Mouse (Mus musculus): ENCODE measurements around the gene Kank1. TPM values are rescaled to one million over a fixed set of nuclear protein-coding genes. Genes with fewer than 3 reads are reported as not detected.

Kank1 gene
- 19.3 and 19.6 TPM in 2 replicates for polyA plus RNA-seq (2016; fragmentation: Nextera tagmentation; extraction: Ambion mirVana)

DNA sequence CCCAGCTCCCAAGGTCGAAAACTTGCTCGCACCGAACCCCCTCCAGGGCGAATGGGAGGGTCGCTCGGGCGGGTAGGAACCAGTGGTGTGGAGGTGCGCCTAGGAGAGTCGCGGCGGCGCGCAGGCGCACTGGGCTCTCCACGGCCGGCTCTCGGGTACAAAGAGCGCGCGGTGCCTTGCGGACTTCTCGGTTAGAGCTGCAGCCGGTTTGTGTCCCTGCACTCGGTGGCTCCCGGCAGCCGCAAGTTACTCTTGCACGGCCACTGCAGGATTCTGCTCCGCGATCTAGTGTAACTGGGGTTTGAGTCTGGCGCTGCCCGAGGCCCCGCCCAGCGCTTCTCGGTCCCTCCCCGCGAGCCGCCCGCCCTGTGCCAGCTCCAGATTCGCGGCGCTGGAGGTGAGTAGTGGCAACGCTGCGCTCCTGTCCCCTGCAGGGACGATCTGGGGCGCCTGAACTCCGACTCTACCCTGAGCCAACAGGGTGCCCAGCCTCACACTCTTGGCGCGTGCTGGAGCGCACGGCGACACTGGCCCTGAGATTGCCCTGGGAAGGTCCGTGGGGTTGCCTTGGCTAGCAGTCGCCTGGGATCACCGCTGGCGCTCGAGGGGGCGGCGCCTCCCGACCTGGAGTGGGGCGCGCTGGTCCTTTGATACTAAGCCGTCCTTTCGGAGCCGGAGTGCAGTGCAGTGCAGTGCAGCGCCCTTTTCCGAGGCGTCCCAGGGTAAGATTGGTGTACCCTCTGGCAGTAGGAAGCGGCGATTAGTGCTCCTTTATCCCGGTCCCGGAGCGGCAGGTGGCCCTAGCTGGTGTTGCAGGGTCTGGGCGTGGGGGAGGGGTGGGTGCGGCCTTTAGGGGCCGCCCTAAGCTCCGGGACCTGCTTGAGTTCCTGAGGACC lies at the start of gene Kank1:
TSS of gene Kank1 (plus strand) at position 380 of the 896 bp plus-strand sequence.
- H3K27me3 ChIP-seq (ENCODE audit: poor library complexity, severe bottlenecking) = peaks cover 50% of the 10 kb centered on the region
- H3K9me3 ChIP-seq = no peaks in the 10 kb centered on the region
- under 1% methylated on average over 76 of the region's 76 CpGs for WGBS
- H3K4me3 ChIP-seq = peak within 1 kb of the TSS; percentile 81
- H3K27ac ChIP-seq = peak within 1 kb of the TSS; percentile 92
- peaks cover 49% of the 10 kb centered on the region for H3K4me1 ChIP-seq
- no peaks in the 10 kb centered on the region for H3K36me3 ChIP-seq (replicated peaks)
- peak; percentile 82 for DNase-seq (ENCODE audit: extremely low spot score, low spot score)

GRCm38 (mm10) chr19:25187681-25188080 lies 49.1 kb upstream of the Kank1 start:
- Histone ChIP-seq H3K27ac (no peak overlapping the region), H3K4me1 (peaks cover 12% of the 10 kb centered on the region), H3K27me3 (ENCODE audit: poor library complexity, severe bottlenecking) (no peaks in the 10 kb centered on the region), H3K4me3 (no peak overlapping the region), H3K36me3 (replicated peaks) (no peaks in the 10 kb centered on the region), H3K9me3 (no peaks in the 10 kb centered on the region)
- no peak for DNase-seq (ENCODE audit: extremely low spot score, low spot score)
- WGBS = 85% methylated on average over 18 of the region's 18 CpGs

DNA sequence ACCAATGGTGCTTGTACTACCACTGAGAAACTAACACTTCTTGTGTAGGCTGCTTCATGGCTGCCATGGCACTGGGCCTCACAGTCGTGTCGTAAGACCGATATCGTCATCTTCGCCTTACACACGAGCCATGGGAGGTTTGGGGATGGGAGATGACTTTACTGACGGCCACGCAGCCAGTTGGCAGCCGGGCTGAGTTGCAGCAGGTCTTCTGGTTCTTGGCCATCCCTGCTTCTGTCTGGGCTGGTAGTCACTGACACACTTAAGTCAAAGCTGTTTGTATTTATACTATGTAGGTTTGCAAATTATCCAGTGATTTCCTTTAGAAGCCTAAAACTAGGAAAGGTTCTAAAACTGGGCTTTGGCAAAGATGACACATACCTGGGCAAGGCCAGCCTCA lies 43.0 kb upstream of the Kank1 start:
- no peak for DNase-seq (ENCODE audit: extremely low spot score, low spot score)

GRCm38 (mm10) chr19:25200081-25200860 lies 36.5 kb upstream of the Kank1 start:
- H3K27ac ChIP-seq = peak overlapping the region; percentile 37; the same call in 1 of the 2 replicates

More for the DNA sequence above, 43.0 kb upstream of the Kank1 start:
- Histone ChIP-seq H3K27me3 (ENCODE audit: poor library complexity, severe bottlenecking) (no peaks in the 10 kb centered on the region), H3K27ac (no peak overlapping the region), H3K9me3 (no peaks in the 10 kb centered on the region), H3K36me3 (replicated peaks) (no peaks in the 10 kb centered on the region), H3K4me1 (peaks cover 8% of the 10 kb centered on the region; the same call in 1 of the 2 replicates), H3K4me3 (no peak overlapping the region)
- WGBS = 94% methylated on average over 9 of the region's 9 CpGs

GRCm38 (mm10) chr19:25203077-25203476 lies 33.7 kb upstream of the Kank1 start:
- Histone ChIP-seq H3K27ac (no peak overlapping the region), H3K4me1 (peaks cover 34% of the 10 kb centered on the region), H3K27me3 (ENCODE audit: poor library complexity, severe bottlenecking) (peaks cover 13% of the 10 kb centered on the region), H3K9me3 (no peaks in the 10 kb centered on the region), H3K4me3 (no peak overlapping the region), H3K36me3 (replicated peaks) (no peaks in the 10 kb centered on the region)
- 84% methylated on average over 12 of the region's 12 CpGs for WGBS
- no peak for DNase-seq (ENCODE audit: extremely low spot score, low spot score)

More at GRCm38 (mm10) chr19:25200081-25200860, 36.5 kb upstream of the Kank1 start:
- Histone ChIP-seq H3K4me3 (no peak overlapping the region), H3K27me3 (ENCODE audit: poor library complexity, severe bottlenecking) (no peaks in the 10 kb centered on the region), H3K36me3 (replicated peaks) (no peaks in the 10 kb centered on the region), H3K4me1 (peaks cover 21% of the 10 kb centered on the region), H3K9me3 (no peaks in the 10 kb centered on the region)
- DNase-seq (ENCODE audit: extremely low spot score, low spot score) = no peak
- WGBS = 86% methylated on average over 13 of the region's 13 CpGs

GRCm38 (mm10) chr19:25206969-25207368 lies 29.8 kb upstream of the Kank1 start:
- no peak overlapping the region for H3K4me3 ChIP-seq
- H3K4me1 ChIP-seq = peaks cover 28% of the 10 kb centered on the region
- peaks cover 32% of the 10 kb centered on the region for H3K27me3 ChIP-seq (ENCODE audit: poor library complexity, severe bottlenecking)
- no peak for DNase-seq (ENCODE audit: extremely low spot score, low spot score)
- no peaks in the 10 kb centered on the region for H3K9me3 ChIP-seq
- no peak overlapping the region for H3K27ac ChIP-seq
- no peaks in the 10 kb centered on the region for H3K36me3 ChIP-seq (replicated peaks)
- 68% methylated on average over 12 of the region's 12 CpGs for WGBS

GRCm38 (mm10) chr19:25207731-25208361 lies 28.9 kb upstream of the Kank1 start:
- no peaks in the 10 kb centered on the region for H3K36me3 ChIP-seq (replicated peaks)
- H3K27me3 ChIP-seq (ENCODE audit: poor library complexity, severe bottlenecking) = peaks cover 32% of the 10 kb centered on the region
- H3K9me3 ChIP-seq = no peaks in the 10 kb centered on the region; the same call in 1 of the 2 replicates
- WGBS = 7% methylated on average over 23 of the region's 23 CpGs
- peaks cover 28% of the 10 kb centered on the region for H3K4me1 ChIP-seq
- DNase-seq (ENCODE audit: extremely low spot score, low spot score) = peak; percentile 61
- peak overlapping the region; percentile 84 for H3K27ac ChIP-seq
- H3K4me3 ChIP-seq = peak overlapping the region; percentile 42

GRCm38 (mm10) chr19:25208596-25209110 lies 28.1 kb upstream of the Kank1 start:
- Histone ChIP-seq H3K36me3 (replicated peaks) (no peaks in the 10 kb centered on the region), H3K27ac (peak overlapping the region; percentile 84), H3K27me3 (ENCODE audit: poor library complexity, severe bottlenecking) (peaks cover 32% of the 10 kb centered on the region), H3K9me3 (peaks cover 7% of the 10 kb centered on the region), H3K4me3 (peak overlapping the region; percentile 42; the same call in 1 of the 2 replicates), H3K4me1 (peaks cover 28% of the 10 kb centered on the region)
- 52% methylated on average over 11 of the region's 11 CpGs for WGBS
- peak; percentile 20 for DNase-seq (ENCODE audit: extremely low spot score, low spot score)

- H3K9me3 ChIP-seq = no peaks in the 10 kb centered on the region
- 85% methylated on average over 2 of the region's 2 CpGs for WGBS
- H3K27ac ChIP-seq = no peak overlapping the region
- H3K27me3 ChIP-seq (ENCODE audit: poor library complexity, severe bottlenecking) = no peaks in the 10 kb centered on the region
- no peaks in the 10 kb centered on the region for H3K36me3 ChIP-seq (replicated peaks)
- no peak for DNase-seq (ENCODE audit: extremely low spot score, low spot score)
- H3K4me3 ChIP-seq = no peak overlapping the region
- H3K4me1 ChIP-seq = peaks cover 6% of the 10 kb centered on the region; the same call in 1 of the 2 replicates
Observed at GRCm38 (mm10) chr19:25220611-25221010, 16.2 kb upstream of the Kank1 start.

DNA sequence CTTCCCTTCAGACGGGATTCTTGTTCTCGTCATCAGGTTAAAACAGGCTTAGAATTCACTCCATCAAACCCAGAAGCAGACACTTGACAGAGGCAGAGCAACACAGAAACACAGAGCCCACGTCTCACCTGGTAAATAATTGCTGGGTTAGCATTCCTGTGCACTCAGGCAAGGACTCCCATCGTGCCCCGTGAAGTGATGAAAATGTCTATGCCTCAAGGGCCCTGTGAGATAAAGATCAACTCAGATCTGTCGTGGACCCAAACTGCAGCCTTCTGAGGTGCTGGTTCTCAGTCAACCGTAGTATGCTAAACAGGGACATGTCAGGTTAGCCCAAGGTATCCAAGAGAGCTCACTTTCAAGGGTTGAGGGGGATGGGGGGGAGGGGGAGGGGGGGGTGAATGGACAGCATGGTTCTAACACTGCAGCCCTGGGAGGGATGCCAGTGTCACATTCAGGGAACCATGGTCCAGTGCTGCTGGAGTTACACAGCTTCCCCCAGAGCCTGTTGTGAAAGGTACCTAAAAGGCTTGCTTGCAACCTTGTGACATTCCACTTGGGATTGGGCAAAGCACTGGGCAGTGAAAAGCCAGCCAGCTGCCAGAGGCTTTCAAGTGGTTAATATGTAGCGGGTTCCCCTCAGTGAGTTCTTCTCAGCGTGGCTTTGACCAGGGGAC lies 14.7 kb upstream of the Kank1 start:
- DNase-seq (ENCODE audit: extremely low spot score, low spot score) = no peak
- H3K9me3 ChIP-seq = no peaks in the 10 kb centered on the region
- H3K4me1 ChIP-seq = peaks cover 6% of the 10 kb centered on the region; the same call in 1 of the 2 replicates
- no peak overlapping the region for H3K4me3 ChIP-seq
- no peaks in the 10 kb centered on the region for H3K27me3 ChIP-seq (ENCODE audit: poor library complexity, severe bottlenecking)
- no peak overlapping the region for H3K27ac ChIP-seq
- H3K36me3 ChIP-seq (replicated peaks) = no peaks in the 10 kb centered on the region
- 72% methylated on average over 9 of the region's 9 CpGs for WGBS

GRCm38 (mm10) chr19:25230058-25230974 lies 6.5 kb upstream of the Kank1 start:
- H3K4me1 ChIP-seq = peaks cover 22% of the 10 kb centered on the region
- H3K9me3 ChIP-seq = no peaks in the 10 kb centered on the region
- WGBS = 83% methylated on average over 4 of the region's 4 CpGs
- no peaks in the 10 kb centered on the region for H3K36me3 ChIP-seq (replicated peaks)
- DNase-seq (ENCODE audit: extremely low spot score, low spot score) = no peak
- no peak overlapping the region for H3K4me3 ChIP-seq
- no peak overlapping the region for H3K27ac ChIP-seq
- H3K27me3 ChIP-seq (ENCODE audit: poor library complexity, severe bottlenecking) = peaks cover 16% of the 10 kb centered on the region
